Mouse (Mus musculus): Measurements from ENCODE around the gene Nlrp4f. TPM values are rescaled to one million over a fixed set of nuclear protein-coding genes. Genes with fewer than 3 reads are reported as not detected.

The Nlrp4f gene
- polyA plus RNA-seq, 1 experiment from 2014 or later: not detected

GRCm38 (mm10) chr13:65175734-65176471 lies 29.9 kb downstream of the Nlrp4f start:
- Histone ChIP-seq H3K9ac (no peak overlapping the region), H3K36me3 (no peaks in the 10 kb centered on the region), H3K27ac (no peak overlapping the region), H3K4me1 (peaks cover 5% of the 10 kb centered on the region; the same call in 1 of the 2 replicates), H3K27me3 (no peaks in the 10 kb centered on the region), H3K4me2 (peak overlapping the region; percentile 65), H3K4me3 (replicated peaks) (peak overlapping the region; percentile 31), H3K9me3 (replicated peaks) (no peaks in the 10 kb centered on the region)
- peak; percentile 70 for ATAC-seq (replicated peaks; ENCODE audit: low FRiP score)
- 21% methylated on average over 46 of the region's 46 CpGs for WGBS

GRCm38 (mm10) chr13:65174102-65174501 lies 31.7 kb downstream of the Nlrp4f start:
- Histone ChIP-seq H3K36me3 (no peaks in the 10 kb centered on the region), H3K4me2 (no peak overlapping the region), H3K4me1 (peaks cover 5% of the 10 kb centered on the region; the same call in 1 of the 2 replicates), H3K27me3 (no peaks in the 10 kb centered on the region), H3K27ac (no peak overlapping the region), H3K9me3 (replicated peaks) (no peaks in the 10 kb centered on the region), H3K9ac (no peak overlapping the region), H3K4me3 (replicated peaks) (no peak overlapping the region)
- WGBS: 93% methylated on average over 3 of the region's 3 CpGs
- no peak for ATAC-seq (replicated peaks; ENCODE audit: low FRiP score)

- Histone ChIP-seq H3K36me3 (no peaks in the 10 kb centered on the region), H3K27ac (no peak within 1 kb of the TSS), H3K27me3 (no peaks in the 10 kb centered on the region), H3K9ac (no peak within 1 kb of the TSS), H3K4me1 (no peaks in the 10 kb centered on the region), H3K9me3 (replicated peaks) (no peaks in the 10 kb centered on the region), H3K4me2 (no peak within 1 kb of the TSS), H3K4me3 (replicated peaks) (no peak within 1 kb of the TSS)
- no peak for ATAC-seq (replicated peaks; ENCODE audit: low FRiP score)
- WGBS: 77% methylated on average over 1 of the region's 1 CpGs
Observed at GRCm38 (mm10) chr13:65149940-65150339, 55.8 kb downstream of the Nlrp4f start, which contains the start of gene Olfr466. TSS of gene Olfr466 (plus strand) at chr13:65150240.

GRCm38 (mm10) chr13:65137789-65138188 lies 68.0 kb downstream of the Nlrp4f start, which contains the start of gene Olfr465-ps1:
TSS of gene Olfr465-ps1 (plus strand) at chr13:65138089.
- no peaks in the 10 kb centered on the region for H3K4me1 ChIP-seq
- H3K4me3 ChIP-seq (replicated peaks): no peak within 1 kb of the TSS
- no peak for ATAC-seq (replicated peaks; ENCODE audit: low FRiP score)
- no peak within 1 kb of the TSS for H3K4me2 ChIP-seq
- 77% methylated on average over 4 of the region's 4 CpGs for WGBS
- H3K9ac ChIP-seq: no peak within 1 kb of the TSS
- no peaks in the 10 kb centered on the region for H3K27me3 ChIP-seq
- no peak within 1 kb of the TSS for H3K27ac ChIP-seq
- H3K9me3 ChIP-seq (replicated peaks): no peaks in the 10 kb centered on the region
- no peaks in the 10 kb centered on the region for H3K36me3 ChIP-seq

Other genes starting within 250 kb of the Nlrp4f start
- not detected in 2 replicates for gene Spata31d1c, start 172.9 kb downstream of the Nlrp4f start, polyA plus RNA-seq (2015; fragmentation: Nextera tagmentation; extraction: Ambion mirVana)
- gene Prss47, start 153.2 kb downstream of the Nlrp4f start, polyA plus RNA-seq (2015; fragmentation: Nextera tagmentation; extraction: Ambion mirVana): not detected in 2 replicates
- 54.5 and 55.7 TPM in 2 replicates for gene Mfsd14b, start 93.0 kb downstream of the Nlrp4f start, polyA plus RNA-seq (2015; fragmentation: Nextera tagmentation; extraction: Ambion mirVana)
- not detected in 2 replicates for gene Olfr465-ps1, start 67.9 kb downstream of the Nlrp4f start, polyA plus RNA-seq (2015; fragmentation: Nextera tagmentation; extraction: Ambion mirVana)
- gene Olfr466, start 55.7 kb downstream of the Nlrp4f start, polyA plus RNA-seq (2015; fragmentation: Nextera tagmentation; extraction: Ambion mirVana): not detected in 2 replicates
- gene Gm10775, start 53.6 kb upstream of the Nlrp4f start, polyA plus RNA-seq (2015; fragmentation: Nextera tagmentation; extraction: Ambion mirVana): not detected in 2 replicates
- gene Zfp369, start 72.8 kb upstream of the Nlrp4f start, polyA plus RNA-seq (2015; fragmentation: Nextera tagmentation; extraction: Ambion mirVana): 10.4 and 11.0 TPM in 2 replicates

Measured in kidney, embryonic 15.5 days (tissue).